Mouse (Mus musculus): ENCODE data around the gene Scd3.

GRCm38 (mm10) chr19:44193906-44194305 lies 9.2 kb upstream of the Scd3 start:
- TF ChIP-seq CTCF (IDR thresholded peaks at IDR 0.05; ENCODE audit: low read depth), result no peak
- no peak for TF ChIP-seq EP300 (IDR thresholded peaks at IDR 0.05; ENCODE audit: low read depth)

All from heart, postnatal 0 days (tissue).